ENCODE assay signal across 12 mouse cellular contexts in genomic region chr11:62869201-62869600, GRCm38 (mm10). TPM values are rescaled to one million over a fixed set of nuclear protein-coding genes. Genes with fewer than 3 reads are reported as not detected.
"Had no signal": no experiment of that assay in that cellular context is flagged by ENCODE, and none has a peak within 500 bp of the region (broad histone marks: within the 10 kb centered on the region; RNA-seq: fewer than 3 reads in every experiment).

No protein-coding gene starts in this region.

- H3K27ac ChIP-seq: liver, embryonic 14.5 days; midbrain, embryonic 10.5 days; neural tube, embryonic 15.5 days had no signal

- DNase-seq: kidney, adult 8-10 months; kidney, postnatal 36 days; midbrain, embryonic 14.5 days; right cerebral cortex, adult 18-20 months; right cerebral cortex, postnatal 25 days; thymus, adult 18-20 months; thymus, postnatal 14 days had no signal

- H3K4me3 ChIP-seq: midbrain, embryonic 10.5 days; myocyte; neural tube, embryonic 15.5 days had no signal

RNA-seq across cellular contexts. Expression of gene Fbxw10, which starts 22.3 kb away (rescaled TPM):
- total RNA-seq: liver, adult 2 months had no signal
